Mouse (Mus musculus): ENCODE results near the gene Olfr1023. TPM values are rescaled to one million over a fixed set of nuclear protein-coding genes. Genes with fewer than 3 reads are reported as not detected.

The Olfr1023 gene
- not detected in 2 replicates for polyA plus RNA-seq (2015; fragmentation: Nextera tagmentation; extraction: Ambion mirVana)

- WGBS, result 80% methylated on average over 2 of the region's 2 CpGs
- no peak within 1 kb of the TSS for H3K27ac ChIP-seq
- no peaks in the 10 kb centered on the region for H3K27me3 ChIP-seq
- H3K9ac ChIP-seq, result no peak within 1 kb of the TSS
- no peak within 1 kb of the TSS for H3K4me2 ChIP-seq
- H3K4me3 ChIP-seq, result no peak within 1 kb of the TSS
- H3K9me3 ChIP-seq, result no peaks in the 10 kb centered on the region
- H3K36me3 ChIP-seq, result no peaks in the 10 kb centered on the region
- H3K4me1 ChIP-seq (replicated peaks), result no peaks in the 10 kb centered on the region
- ATAC-seq (ENCODE audit: low FRiP score), result no peak
Measured at GRCm38 (mm10) chr2:85885340-85885739, at the start of gene Olfr1023. Olfr1023 (plus strand) TSS chr2:85885640.

GRCm38 (mm10) chr2:85845383-85845782 lies 40.1 kb upstream of the Olfr1023 start, which contains the start of gene Olfr1019:
Olfr1019 (minus strand) TSS chr2:85845483.
- Histone ChIP-seq H3K27ac (no peak within 1 kb of the TSS), H3K4me2 (no peak within 1 kb of the TSS), H3K9me3 (no peaks in the 10 kb centered on the region), H3K4me3 (no peak within 1 kb of the TSS), H3K9ac (no peak within 1 kb of the TSS), H3K27me3 (no peaks in the 10 kb centered on the region), H3K4me1 (replicated peaks) (no peaks in the 10 kb centered on the region), H3K36me3 (no peaks in the 10 kb centered on the region)
- no peak for ATAC-seq (ENCODE audit: low FRiP score)

GRCm38 (mm10) chr2:85846730-85847129 lies 38.7 kb upstream of the Olfr1023 start, which contains the start of gene Olfr1020:
Olfr1020 (plus strand) TSS chr2:85847030.
- Histone ChIP-seq H3K36me3 (no peaks in the 10 kb centered on the region), H3K27ac (no peak within 1 kb of the TSS), H3K27me3 (no peaks in the 10 kb centered on the region), H3K4me1 (replicated peaks) (no peaks in the 10 kb centered on the region), H3K9ac (no peak within 1 kb of the TSS), H3K9me3 (no peaks in the 10 kb centered on the region), H3K4me3 (no peak within 1 kb of the TSS), H3K4me2 (no peak within 1 kb of the TSS)
- ATAC-seq (ENCODE audit: low FRiP score), result no peak
- 81% methylated on average over 1 of the region's 1 CpGs for WGBS

- no peak within 1 kb of the TSS for H3K4me3 ChIP-seq
- WGBS, result 61% methylated on average over 2 of the region's 2 CpGs
- H3K9ac ChIP-seq, result no peak within 1 kb of the TSS
- no peak within 1 kb of the TSS for H3K4me2 ChIP-seq
- ATAC-seq (ENCODE audit: low FRiP score), result no peak
- no peaks in the 10 kb centered on the region for H3K9me3 ChIP-seq
- no peaks in the 10 kb centered on the region for H3K36me3 ChIP-seq
- H3K27ac ChIP-seq, result no peak within 1 kb of the TSS
- no peaks in the 10 kb centered on the region for H3K27me3 ChIP-seq
- no peaks in the 10 kb centered on the region for H3K4me1 ChIP-seq (replicated peaks)
Measured at GRCm38 (mm10) chr2:85868294-85868693, 17.1 kb upstream of the Olfr1023 start, which contains the start of gene Olfr1022. Olfr1022 (plus strand) TSS chr2:85868594.

- no peak within 1 kb of the TSS for H3K4me2 ChIP-seq
- H3K36me3 ChIP-seq, result no peaks in the 10 kb centered on the region
- H3K9me3 ChIP-seq, result peaks cover 5% of the 10 kb centered on the region; the same call in 1 of the 2 replicates
- no peaks in the 10 kb centered on the region for H3K27me3 ChIP-seq
- no peak within 1 kb of the TSS for H3K4me3 ChIP-seq
- no peak within 1 kb of the TSS for H3K9ac ChIP-seq
- WGBS, result 86% methylated on average over 3 of the region's 3 CpGs
- no peak within 1 kb of the TSS for H3K27ac ChIP-seq
- H3K4me1 ChIP-seq (replicated peaks), result no peaks in the 10 kb centered on the region
- no peak for ATAC-seq (ENCODE audit: low FRiP score)
Measured at GRCm38 (mm10) chr2:85904952-85905351, 19.5 kb downstream of the Olfr1023 start, which contains the start of gene Olfr1024. Olfr1024 (minus strand) TSS chr2:85905052.

- no peak for ATAC-seq (ENCODE audit: low FRiP score)
- Histone ChIP-seq H3K4me2 (no peak overlapping the region), H3K27me3 (no peaks in the 10 kb centered on the region)
Measured at GRCm38 (mm10) chr2:85913197-85913596, 27.8 kb downstream of the Olfr1023 start.

GRCm38 (mm10) chr2:85914893-85915292 lies 29.5 kb downstream of the Olfr1023 start, which contains the start of gene Olfr1025-ps1:
Olfr1025-ps1 (plus strand) TSS chr2:85915193.
- Histone ChIP-seq H3K9me3 (no peaks in the 10 kb centered on the region), H3K27ac (no peak within 1 kb of the TSS), H3K27me3 (no peaks in the 10 kb centered on the region), H3K4me3 (no peak within 1 kb of the TSS), H3K4me2 (no peak within 1 kb of the TSS), H3K4me1 (replicated peaks) (no peaks in the 10 kb centered on the region), H3K9ac (no peak within 1 kb of the TSS), H3K36me3 (no peaks in the 10 kb centered on the region)
- WGBS, result 73% methylated on average over 1 of the region's 1 CpGs
- ATAC-seq (ENCODE audit: low FRiP score), result no peak

More at GRCm38 (mm10) chr2:85913197-85913596, 27.8 kb downstream of the Olfr1023 start:
- H3K27ac ChIP-seq, result no peak overlapping the region
- H3K4me3 ChIP-seq, result no peak overlapping the region
- H3K4me1 ChIP-seq (replicated peaks), result no peaks in the 10 kb centered on the region
- H3K9me3 ChIP-seq, result no peaks in the 10 kb centered on the region
- H3K36me3 ChIP-seq, result no peaks in the 10 kb centered on the region
- no peak overlapping the region for H3K9ac ChIP-seq

- Histone ChIP-seq H3K9me3 (no peaks in the 10 kb centered on the region), H3K36me3 (no peaks in the 10 kb centered on the region), H3K27ac (no peak within 1 kb of the TSS), H3K4me1 (replicated peaks) (no peaks in the 10 kb centered on the region), H3K9ac (no peak within 1 kb of the TSS), H3K27me3 (no peaks in the 10 kb centered on the region), H3K4me2 (no peak within 1 kb of the TSS), H3K4me3 (no peak within 1 kb of the TSS)
- no peak for ATAC-seq (ENCODE audit: low FRiP score)
- WGBS, result 90% methylated on average over 3 of the region's 3 CpGs
Measured at GRCm38 (mm10) chr2:85921258-85921657, 35.8 kb downstream of the Olfr1023 start, which contains the start of gene Olfr1026. Olfr1026 (plus strand) TSS chr2:85921558.

Other genes starting within 250 kb of the Olfr1023 start
- not detected in 2 replicates for gene Olfr1002, start 234.9 kb upstream of the Olfr1023 start, polyA plus RNA-seq (2015; fragmentation: Nextera tagmentation; extraction: Ambion mirVana)
- gene Olfr154, start 221.2 kb upstream of the Olfr1023 start, polyA plus RNA-seq (2015; fragmentation: Nextera tagmentation; extraction: Ambion mirVana), result not detected in 2 replicates
- gene Olfr1006, start 206.9 kb upstream of the Olfr1023 start, polyA plus RNA-seq (2015; fragmentation: Nextera tagmentation; extraction: Ambion mirVana), result not detected in 2 replicates
- not detected in 2 replicates for gene Olfr1008, start 196.2 kb upstream of the Olfr1023 start, polyA plus RNA-seq (2015; fragmentation: Nextera tagmentation; extraction: Ambion mirVana)
- not detected in 2 replicates for gene Olfr1009, start 170.2 kb upstream of the Olfr1023 start, polyA plus RNA-seq (2015; fragmentation: Nextera tagmentation; extraction: Ambion mirVana)
- not detected in 2 replicates for gene Olfr1012, start 122.9 kb upstream of the Olfr1023 start, polyA plus RNA-seq (2015; fragmentation: Nextera tagmentation; extraction: Ambion mirVana)
- not detected in 2 replicates for gene Olfr1013, start 118.5 kb upstream of the Olfr1023 start, polyA plus RNA-seq (2015; fragmentation: Nextera tagmentation; extraction: Ambion mirVana)
- not detected in 2 replicates for gene Olfr1014, start 112.9 kb upstream of the Olfr1023 start, polyA plus RNA-seq (2015; fragmentation: Nextera tagmentation; extraction: Ambion mirVana)
- gene Olfr1015, start 103.6 kb upstream of the Olfr1023 start, polyA plus RNA-seq (2015; fragmentation: Nextera tagmentation; extraction: Ambion mirVana), result not detected in 2 replicates
- gene Olfr1016, start 83.1 kb upstream of the Olfr1023 start, polyA plus RNA-seq (2015; fragmentation: Nextera tagmentation; extraction: Ambion mirVana), result not detected in 2 replicates
- gene Olfr1018, start 67.2 kb upstream of the Olfr1023 start, polyA plus RNA-seq (2015; fragmentation: Nextera tagmentation; extraction: Ambion mirVana), result not detected in 2 replicates
- gene Olfr1019, start 40.2 kb upstream of the Olfr1023 start, polyA plus RNA-seq (2015; fragmentation: Nextera tagmentation; extraction: Ambion mirVana), result not detected in 2 replicates
- not detected in 2 replicates for gene Olfr1020, start 38.6 kb upstream of the Olfr1023 start, polyA plus RNA-seq (2015; fragmentation: Nextera tagmentation; extraction: Ambion mirVana)
- not detected in 2 replicates for gene Olfr1022, start 17.0 kb upstream of the Olfr1023 start, polyA plus RNA-seq (2015; fragmentation: Nextera tagmentation; extraction: Ambion mirVana)
- not detected in 2 replicates for gene Olfr1024, start 19.4 kb downstream of the Olfr1023 start, polyA plus RNA-seq (2015; fragmentation: Nextera tagmentation; extraction: Ambion mirVana)
- not detected in 2 replicates for gene Olfr1025-ps1, start 29.6 kb downstream of the Olfr1023 start, polyA plus RNA-seq (2015; fragmentation: Nextera tagmentation; extraction: Ambion mirVana)
- not detected in 2 replicates for gene Olfr1026, start 35.9 kb downstream of the Olfr1023 start, polyA plus RNA-seq (2015; fragmentation: Nextera tagmentation; extraction: Ambion mirVana)
- gene Olfr1028, start 64.8 kb downstream of the Olfr1023 start, polyA plus RNA-seq (2015; fragmentation: Nextera tagmentation; extraction: Ambion mirVana), result not detected in 2 replicates
- gene Olfr1029, start 88.3 kb downstream of the Olfr1023 start, polyA plus RNA-seq (2015; fragmentation: Nextera tagmentation; extraction: Ambion mirVana), result not detected in 2 replicates
- not detected in 2 replicates for gene Olfr1030, start 93.6 kb downstream of the Olfr1023 start, polyA plus RNA-seq (2015; fragmentation: Nextera tagmentation; extraction: Ambion mirVana)
- not detected in 2 replicates for gene Olfr1031, start 104.7 kb downstream of the Olfr1023 start, polyA plus RNA-seq (2015; fragmentation: Nextera tagmentation; extraction: Ambion mirVana)
- gene Olfr1032, start 119.9 kb downstream of the Olfr1023 start, polyA plus RNA-seq (2015; fragmentation: Nextera tagmentation; extraction: Ambion mirVana), result not detected in 2 replicates
- gene Olfr1033, start 135.0 kb downstream of the Olfr1023 start, polyA plus RNA-seq (2015; fragmentation: Nextera tagmentation; extraction: Ambion mirVana), result not detected in 2 replicates
- gene Olfr1034, start 160.2 kb downstream of the Olfr1023 start, polyA plus RNA-seq (2015; fragmentation: Nextera tagmentation; extraction: Ambion mirVana), result not detected in 2 replicates
- not detected in 2 replicates for gene Olfr1036, start 188.4 kb downstream of the Olfr1023 start, polyA plus RNA-seq (2015; fragmentation: Nextera tagmentation; extraction: Ambion mirVana)
- gene Olfr1037, start 201.7 kb downstream of the Olfr1023 start, polyA plus RNA-seq (2015; fragmentation: Nextera tagmentation; extraction: Ambion mirVana), result not detected in 2 replicates